In genomic region chr10:69654176-69654575, GRCm38 (mm10) we compare ENCODE assay signal across 16 mouse cellular contexts.
DNase-seq lines count a peak whose midpoint lies in the region; ATAC-seq and TF ChIP-seq lines count a peak whose summit lies in the region.
"Had no signal": no experiment of that assay in that cellular context is flagged by ENCODE, and none has a peak within 500 bp of the region (broad histone marks: within the 10 kb centered on the region; RNA-seq: fewer than 3 reads in every experiment).

No protein-coding gene starts in this region.

- peaks cover 7% of the 10 kb centered on the region for H3K4me1 ChIP-seq in hindbrain, postnatal 0 days (ENCODE audit: insufficient read depth, low read length)
- peaks cover 44% of the 10 kb centered on the region for H3K4me1 ChIP-seq in hindbrain, embryonic 12.5 days
- H3K4me1 ChIP-seq in midbrain, embryonic 14.5 days (ENCODE audit: control insufficient read depth, insufficient read depth, low read length), result peaks cover 21% of the 10 kb centered on the region
- peaks cover 2% of the 10 kb centered on the region; the same call in 1 of the 2 replicates for H3K4me1 ChIP-seq in midbrain, embryonic 11.5 days (ENCODE audit: control insufficient read depth, insufficient read depth, low read length)
- H3K4me1 ChIP-seq in cortical plate, adult 2 months (ENCODE audit: control insufficient read depth, insufficient read depth, low read length), result peaks cover 14% of the 10 kb centered on the region

- TF ChIP-seq CTCF in hindbrain, postnatal 0 days (IDR thresholded peaks at IDR 0.05; ENCODE audit: low read depth), result peak; percentile 26; the same call in 1 of the 2 replicates
- TF ChIP-seq CTCF in cortical plate, adult 2 months (IDR thresholded peaks at IDR 0.05; ENCODE audit: extremely low read depth, insufficient read depth, low read length), result peak; percentile 19; the same call in 1 of the 2 replicates

- no peak for ATAC-seq in hindbrain, postnatal 0 days
- no peak for ATAC-seq in hindbrain, embryonic 12.5 days (ENCODE audit: low FRiP score)
- no peak for ATAC-seq in midbrain, embryonic 14.5 days (ENCODE audit: low FRiP score, low TSS enrichment)
- ATAC-seq in midbrain, embryonic 11.5 days (ENCODE audit: low FRiP score), result no peak

- H3ac ChIP-seq in myocyte (ENCODE audit: control insufficient read depth, insufficient read length), result no peak overlapping the region

- 89% methylated on average over 2 of the region's 2 CpGs for WGBS in hindbrain, postnatal 0 days
- 91% methylated on average over 2 of the region's 2 CpGs for WGBS in hindbrain, embryonic 12.5 days
- 89% methylated on average over 2 of the region's 2 CpGs for WGBS in midbrain, embryonic 14.5 days
- 89% methylated on average over 2 of the region's 2 CpGs for WGBS in midbrain, embryonic 11.5 days

- no peak overlapping the region for H3K4me3 ChIP-seq in hindbrain, postnatal 0 days (ENCODE audit: low read length)
- H3K4me3 ChIP-seq in hindbrain, embryonic 12.5 days, result no peak overlapping the region
- H3K4me3 ChIP-seq in midbrain, embryonic 14.5 days (replicated peaks; ENCODE audit: low read depth, low read length), result no peak overlapping the region
- no peak overlapping the region for H3K4me3 ChIP-seq in midbrain, embryonic 11.5 days (ENCODE audit: low read depth, low read length)
- no peak overlapping the region for H3K4me3 ChIP-seq in cortical plate, adult 2 months (ENCODE audit: insufficient read depth, low read length)
- H3K4me3 ChIP-seq in myocyte, result no peak overlapping the region
- H3K4me3 ChIP-seq: embryonic facial prominence, embryonic 12.5 days; heart, embryonic 15.5 days; midbrain, embryonic 12.5 days had no signal

- no peak overlapping the region for H3K9ac ChIP-seq in hindbrain, postnatal 0 days (replicated peaks; ENCODE audit: low read length)
- no peak overlapping the region for H3K9ac ChIP-seq in hindbrain, embryonic 12.5 days
- no peak overlapping the region for H3K9ac ChIP-seq in midbrain, embryonic 14.5 days (replicated peaks; ENCODE audit: low read length)
- H3K9ac ChIP-seq in midbrain, embryonic 11.5 days (ENCODE audit: low read length), result no peak overlapping the region
- H3K9ac ChIP-seq: embryonic facial prominence, embryonic 12.5 days; midbrain, embryonic 12.5 days had no signal

- H3K4me2 ChIP-seq in hindbrain, postnatal 0 days (ENCODE audit: low read depth, low read length), result no peak overlapping the region
- no peak overlapping the region for H3K4me2 ChIP-seq in hindbrain, embryonic 12.5 days (replicated peaks)
- no peak overlapping the region for H3K4me2 ChIP-seq in midbrain, embryonic 14.5 days (ENCODE audit: low read length)
- H3K4me2 ChIP-seq in midbrain, embryonic 11.5 days, result no peak overlapping the region
- H3K4me2 ChIP-seq in myocyte (ENCODE audit: low read depth), result peak overlapping the region; percentile 71
- H3K4me2 ChIP-seq: embryonic facial prominence, embryonic 12.5 days; heart, embryonic 15.5 days had no signal

- no peak for TF ChIP-seq POLR2A in cortical plate, adult 2 months (IDR thresholded peaks at IDR 0.05; ENCODE audit: extremely low read depth, insufficient read depth, low read length)
- TF ChIP-seq POLR2A in myocyte (IDR thresholded peaks at IDR 0.05; ENCODE audit: insufficient read length, low read depth), result no peak

- DNase-seq in hindbrain, postnatal 0 days (ENCODE audit: low spot score), result no peak
- DNase-seq in midbrain, embryonic 14.5 days, result no peak
- DNase-seq in midbrain, embryonic 11.5 days (ENCODE audit: low spot score, missing footprints), result no peak
- no peak for DNase-seq in layer of hippocampus, postnatal 36 days
- no peak for DNase-seq in urinary bladder, postnatal 25 days (ENCODE audit: low spot score)
- DNase-seq: cerebellum, adult 11-12 months; gastrocnemius, postnatal 36 days; right cerebral cortex, postnatal 25 days; thymus, postnatal 36 days had no signal

- H3K27me3 ChIP-seq in hindbrain, postnatal 0 days (ENCODE audit: insufficient read depth, low read length), result no peaks in the 10 kb centered on the region
- no peaks in the 10 kb centered on the region for H3K27me3 ChIP-seq in hindbrain, embryonic 12.5 days
- no peaks in the 10 kb centered on the region for H3K27me3 ChIP-seq in midbrain, embryonic 14.5 days (ENCODE audit: control insufficient read depth, insufficient read depth, low read length)
- H3K27me3 ChIP-seq in midbrain, embryonic 11.5 days (ENCODE audit: control insufficient read depth, insufficient read depth, low read length), result no peaks in the 10 kb centered on the region
- no peaks in the 10 kb centered on the region for H3K27me3 ChIP-seq in myocyte (ENCODE audit: control insufficient read depth, insufficient read depth, insufficient read length)
- H3K27me3 ChIP-seq: CH12.LX; embryonic facial prominence, embryonic 12.5 days; heart, embryonic 15.5 days had no signal

- no peaks in the 10 kb centered on the region for H3K9me3 ChIP-seq in hindbrain, postnatal 0 days (ENCODE audit: low read length)
- no peaks in the 10 kb centered on the region for H3K9me3 ChIP-seq in hindbrain, embryonic 12.5 days (replicated peaks)
- no peaks in the 10 kb centered on the region for H3K9me3 ChIP-seq in midbrain, embryonic 14.5 days (ENCODE audit: control insufficient read depth, low read length)
- no peaks in the 10 kb centered on the region for H3K9me3 ChIP-seq in midbrain, embryonic 11.5 days (ENCODE audit: control insufficient read depth, low read length)
- H3K9me3 ChIP-seq: embryonic facial prominence, embryonic 12.5 days; heart, embryonic 15.5 days; midbrain, embryonic 12.5 days had no signal

- no peaks in the 10 kb centered on the region for H3K79me2 ChIP-seq in myocyte (ENCODE audit: control insufficient read depth, insufficient read depth)

- H3K27ac ChIP-seq in hindbrain, postnatal 0 days, result no peak overlapping the region
- H3K27ac ChIP-seq in hindbrain, embryonic 12.5 days, result no peak overlapping the region
- H3K27ac ChIP-seq in midbrain, embryonic 14.5 days (replicated peaks; ENCODE audit: low read depth, low read length), result 0 out of 2 replicates have a peak overlapping the region, but pooled peaks have one; percentile 8
- no peak overlapping the region for H3K27ac ChIP-seq in midbrain, embryonic 11.5 days (ENCODE audit: low read depth, low read length)
- no peak overlapping the region for H3K27ac ChIP-seq in cortical plate, adult 2 months (ENCODE audit: insufficient read depth, low read length)
- H3K27ac ChIP-seq: embryonic facial prominence, embryonic 12.5 days; midbrain, embryonic 12.5 days had no signal

- H3K36me3 ChIP-seq in hindbrain, postnatal 0 days (ENCODE audit: insufficient read depth, low read length), result no peaks in the 10 kb centered on the region
- no peaks in the 10 kb centered on the region for H3K36me3 ChIP-seq in hindbrain, embryonic 12.5 days
- no peaks in the 10 kb centered on the region for H3K36me3 ChIP-seq in midbrain, embryonic 14.5 days (ENCODE audit: control insufficient read depth, insufficient read depth, low read length)
- H3K36me3 ChIP-seq in midbrain, embryonic 11.5 days (ENCODE audit: control insufficient read depth, insufficient read depth, low read length), result no peaks in the 10 kb centered on the region
- no peaks in the 10 kb centered on the region for H3K36me3 ChIP-seq in myocyte (ENCODE audit: control insufficient read depth, insufficient read depth)
- H3K36me3 ChIP-seq: embryonic facial prominence, embryonic 12.5 days; heart, embryonic 15.5 days; midbrain, embryonic 12.5 days had no signal

TF ChIP-seq in myocyte, 11 proteins besides CTCF, POLR2A, EP300 and RAD21:
- TF ChIP-seq MYOG (IDR thresholded peaks at IDR 0.05; ENCODE audit: control insufficient read depth in 1 of 3, insufficient read depth in 1 of 3, insufficient read length in 2 of 3, low read depth in 2 of 3), result no peak
- no peak for TF ChIP-seq CEBPB (IDR thresholded peaks at IDR 0.05; ENCODE audit: insufficient read depth, poor library complexity, severe bottlenecking)
- TF ChIP-seq TCF12 (IDR thresholded peaks at IDR 0.05; ENCODE audit: insufficient read depth, poor library complexity, severe bottlenecking), result no peak
- TF ChIP-seq TCF3 (IDR thresholded peaks at IDR 0.05; ENCODE audit: insufficient read length, low read depth), result no peak
- TF ChIP-seq E2F4 (IDR thresholded peaks at IDR 0.05; ENCODE audit: insufficient read depth), result no peak
- no peak for TF ChIP-seq MYOD1 (IDR thresholded peaks at IDR 0.05; ENCODE audit: control insufficient read depth in 1 of 3, insufficient read length in 2 of 3, low read depth in 2 of 3)
- no peak for TF ChIP-seq USF1 (IDR thresholded peaks at IDR 0.05; ENCODE audit: low read depth)
- no peak for TF ChIP-seq REST (IDR thresholded peaks at IDR 0.05; ENCODE audit: insufficient read depth, insufficient read length)
- no peak for TF ChIP-seq POLR2AphosphoS2 (IDR thresholded peaks at IDR 0.05; ENCODE audit: insufficient read length, low read depth)
- TF ChIP-seq MAX (IDR thresholded peaks at IDR 0.05; ENCODE audit: low read depth), result no peak
- no peak for TF ChIP-seq SRF (IDR thresholded peaks at IDR 0.05; ENCODE audit: control insufficient read depth, insufficient read length, low read depth)
